Mouse (Mus musculus) heart, embryonic 13.5 days (tissue): ENCODE measurements around the gene AC129217.1. TPM values are rescaled to one million over a fixed set of nuclear protein-coding genes. Genes with fewer than 3 reads are reported as not detected.

Experiments
- ATAC-seq: fragments of 200-750 bp; cut with Nextera tagmentation; 2 replicates; pipeline ENCODE4 v1.8.0; 2017; ENCODE audit warnings: moderate TSS enrichment; ENCODE audit not compliant: insufficient number of reproducible peaks, low FRiP score, low TSS enrichment; ENCODE audit errors: extremely low read depth
- H3K27ac ChIP-seq: fragments of 300-500 bp; sonication (generic); replicated peaks from 2 replicates; pipeline ENCODE4 v1.5.1; 2015; ENCODE audit warnings: moderate library complexity, mild to moderate bottlenecking, inconsistent platforms
- H3K27me3 ChIP-seq: fragments of 300-500 bp; sonication (generic); replicated peaks from 2 replicates; pipeline ENCODE4 v1.6.1; 2015; ENCODE audit warnings: mild to moderate bottlenecking, inconsistent platforms
- H3K36me3 ChIP-seq: fragments of 300-500 bp; sonication (generic); 2 replicates; pipeline ENCODE4 v1.6.1; 2015; ENCODE audit warnings: mild to moderate bottlenecking, inconsistent platforms
- H3K4me1 ChIP-seq: fragments of 300-500 bp; sonication (generic); 2 replicates; pipeline ENCODE4 v1.6.1; 2015; ENCODE audit warnings: inconsistent platforms
- H3K4me2 ChIP-seq: fragments of 300-500 bp; sonication (generic); 2 replicates; pipeline ENCODE4 v1.6.1; 2015; ENCODE audit warnings: inconsistent platforms, mild to moderate bottlenecking, moderate library complexity
- H3K4me3 ChIP-seq: fragments of 300-500 bp; sonication (generic); 2 replicates; pipeline ENCODE4 v1.5.1; 2015; ENCODE audit warnings: moderate library complexity, mild to moderate bottlenecking, inconsistent platforms
- H3K9ac ChIP-seq: fragments of 300-500 bp; sonication (generic); 2 replicates; pipeline ENCODE4 v1.6.1; 2015; ENCODE audit warnings: inconsistent platforms, mild to moderate bottlenecking, moderate library complexity
- H3K9me3 ChIP-seq: fragments of 300-500 bp; sonication (generic); 2 replicates; pipeline ENCODE4 v1.6.1; 2016; ENCODE audit warnings: inconsistent platforms
- WGBS: fragments of 180-500 bp; shearing (Covaris S2); methylation state at CpG from one replicate; pipeline ENCODE4 v1.1.7; 2015; ENCODE audit warnings: mixed read lengths; 5-methylcytosine and 5-hydroxymethylcytosine counted together
- polyA plus RNA-seq: library from polyadenylated mRNA; unstranded; fragments of >200 nt; fragmentation: Nextera tagmentation; extraction: Ambion mirVana; gene quantifications from 2 replicates; pipeline ENCODE4 v1.2.1, GENCODE M21; 2015

AC129217.1 gene
- polyA plus RNA-seq, 1 experiment from 2014 or later = not detected

DNA sequence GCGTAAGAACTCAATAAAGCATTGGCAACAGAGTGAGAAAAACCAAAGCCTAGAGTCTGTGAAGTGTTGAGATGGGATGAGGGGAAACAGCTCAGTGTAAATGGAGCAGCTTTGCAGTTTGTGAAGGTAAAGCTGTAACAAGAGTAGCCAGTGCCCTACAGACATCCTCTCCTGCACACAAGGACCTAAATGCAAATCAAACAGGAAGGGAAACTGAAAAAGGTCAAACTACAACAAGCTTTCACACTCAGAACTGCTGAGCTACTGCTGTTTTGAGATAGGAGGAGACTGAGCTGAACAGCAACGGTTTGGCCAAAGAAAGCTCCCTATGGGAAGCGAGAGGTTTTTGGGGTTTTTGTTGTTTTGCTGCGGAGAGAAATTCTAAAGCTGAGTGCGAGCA lies 22.8 kb upstream of the AC129217.1 start:
- Histone ChIP-seq H3K36me3 (peaks cover 70% of the 10 kb centered on the region), H3K4me2 (no peak overlapping the region), H3K9me3 (no peaks in the 10 kb centered on the region), H3K27ac (no peak overlapping the region), H3K4me1 (peaks cover 9% of the 10 kb centered on the region), H3K9ac (no peak overlapping the region), H3K4me3 (no peak overlapping the region), H3K27me3 (no peaks in the 10 kb centered on the region)
- WGBS = 90% methylated on average over 5 of the region's 5 CpGs
- no peak for ATAC-seq

GRCm38 (mm10) chr19:8815812-8816211 lies 13.8 kb upstream of the AC129217.1 start:
- WGBS = 83% methylated on average over 11 of the region's 11 CpGs
- peaks cover 60% of the 10 kb centered on the region for H3K36me3 ChIP-seq

DNA sequence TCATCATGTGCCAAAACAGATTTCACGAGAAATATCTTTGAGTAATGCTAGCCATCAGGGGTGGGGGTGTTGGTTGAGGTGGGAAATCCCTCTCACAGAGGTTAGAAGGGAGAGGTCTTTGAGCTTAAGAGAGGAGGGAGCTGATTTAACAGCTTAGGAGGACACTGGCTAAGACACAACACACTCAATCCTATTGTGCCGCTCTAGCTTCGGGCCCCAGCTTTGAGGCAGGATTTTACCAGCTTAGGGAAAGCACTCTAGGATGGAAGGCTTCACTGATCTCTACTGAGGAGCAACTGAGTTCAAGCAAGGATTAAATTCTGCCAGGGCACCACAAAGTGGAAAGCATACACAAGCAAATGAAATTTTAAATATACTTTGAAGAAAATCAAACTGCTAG lies 12.6 kb upstream of the AC129217.1 start:
- Histone ChIP-seq H3K36me3 (peaks cover 52% of the 10 kb centered on the region), H3K9ac (peak overlapping the region; percentile 69), H3K4me1 (peaks cover 28% of the 10 kb centered on the region), H3K9me3 (no peaks in the 10 kb centered on the region), H3K27me3 (no peaks in the 10 kb centered on the region), H3K27ac (no peak overlapping the region), H3K4me3 (peak overlapping the region; percentile 99; the same call in 1 of the 2 replicates), H3K4me2 (peak overlapping the region; percentile 88)
- WGBS = 82% methylated on average over 3 of the region's 3 CpGs
- no peak for ATAC-seq

More at GRCm38 (mm10) chr19:8815812-8816211, 13.8 kb upstream of the AC129217.1 start:
- H3K4me3 ChIP-seq = no peak overlapping the region
- H3K9me3 ChIP-seq = no peaks in the 10 kb centered on the region
- peak overlapping the region; percentile 61 for H3K9ac ChIP-seq
- ATAC-seq = no peak
- peaks cover 23% of the 10 kb centered on the region for H3K4me1 ChIP-seq
- no peak overlapping the region for H3K4me2 ChIP-seq
- no peaks in the 10 kb centered on the region for H3K27me3 ChIP-seq
- H3K27ac ChIP-seq = no peak overlapping the region

DNA sequence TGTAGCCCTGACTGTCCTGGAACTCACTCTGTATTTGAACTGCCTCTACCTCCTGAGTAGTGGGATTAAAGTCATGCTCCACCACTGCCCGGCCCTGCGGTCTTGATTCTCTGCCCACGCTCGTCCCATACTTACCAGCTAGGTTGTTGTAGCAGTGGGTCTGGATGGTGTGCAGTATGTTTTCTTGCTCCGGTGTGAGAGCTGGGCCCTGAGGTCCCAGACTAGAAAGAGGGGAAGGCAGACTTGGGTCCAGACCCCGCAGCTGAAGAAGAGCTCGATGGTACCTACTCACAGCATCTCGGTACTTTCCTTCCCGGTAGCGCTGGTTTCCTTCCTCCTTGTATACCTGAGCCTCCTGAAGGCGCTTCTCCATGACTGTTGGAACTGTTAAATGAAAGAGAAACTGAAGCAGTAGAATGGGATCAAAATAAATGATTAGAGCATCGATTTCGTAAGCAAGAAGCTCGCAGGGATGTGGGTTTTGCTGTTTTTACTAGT lies 11.2 kb upstream of the AC129217.1 start:
- H3K4me1 ChIP-seq = peaks cover 41% of the 10 kb centered on the region
- no peak for ATAC-seq
- no peaks in the 10 kb centered on the region for H3K9me3 ChIP-seq
- peaks cover 47% of the 10 kb centered on the region for H3K36me3 ChIP-seq
- 19% methylated on average over 14 of the region's 14 CpGs for WGBS
- H3K27ac ChIP-seq = peak overlapping the region; percentile 99
- no peaks in the 10 kb centered on the region for H3K27me3 ChIP-seq
- H3K4me3 ChIP-seq = peak overlapping the region; percentile 99
- peak overlapping the region; percentile 89 for H3K9ac ChIP-seq
- peak overlapping the region; percentile 88 for H3K4me2 ChIP-seq

- H3K4me3 ChIP-seq = peak within 1 kb of the TSS; percentile 99
- peak within 1 kb of the TSS; percentile 99 for H3K27ac ChIP-seq
- H3K4me2 ChIP-seq = peak within 1 kb of the TSS; percentile 88
- H3K9me3 ChIP-seq = no peaks in the 10 kb centered on the region
- ATAC-seq = peak; percentile 75
- peaks cover 47% of the 10 kb centered on the region for H3K36me3 ChIP-seq
- under 1% methylated on average over 33 of the region's 33 CpGs for WGBS
- H3K9ac ChIP-seq = peak within 1 kb of the TSS; percentile 99
- no peaks in the 10 kb centered on the region for H3K27me3 ChIP-seq
- peaks cover 42% of the 10 kb centered on the region for H3K4me1 ChIP-seq
Measured at GRCm38 (mm10) chr19:8818801-8819595, 10.6 kb upstream of the AC129217.1 start, which contains the start of gene Ttc9c. TSS of gene Ttc9c (minus strand) at chr19:8819333.

DNA sequence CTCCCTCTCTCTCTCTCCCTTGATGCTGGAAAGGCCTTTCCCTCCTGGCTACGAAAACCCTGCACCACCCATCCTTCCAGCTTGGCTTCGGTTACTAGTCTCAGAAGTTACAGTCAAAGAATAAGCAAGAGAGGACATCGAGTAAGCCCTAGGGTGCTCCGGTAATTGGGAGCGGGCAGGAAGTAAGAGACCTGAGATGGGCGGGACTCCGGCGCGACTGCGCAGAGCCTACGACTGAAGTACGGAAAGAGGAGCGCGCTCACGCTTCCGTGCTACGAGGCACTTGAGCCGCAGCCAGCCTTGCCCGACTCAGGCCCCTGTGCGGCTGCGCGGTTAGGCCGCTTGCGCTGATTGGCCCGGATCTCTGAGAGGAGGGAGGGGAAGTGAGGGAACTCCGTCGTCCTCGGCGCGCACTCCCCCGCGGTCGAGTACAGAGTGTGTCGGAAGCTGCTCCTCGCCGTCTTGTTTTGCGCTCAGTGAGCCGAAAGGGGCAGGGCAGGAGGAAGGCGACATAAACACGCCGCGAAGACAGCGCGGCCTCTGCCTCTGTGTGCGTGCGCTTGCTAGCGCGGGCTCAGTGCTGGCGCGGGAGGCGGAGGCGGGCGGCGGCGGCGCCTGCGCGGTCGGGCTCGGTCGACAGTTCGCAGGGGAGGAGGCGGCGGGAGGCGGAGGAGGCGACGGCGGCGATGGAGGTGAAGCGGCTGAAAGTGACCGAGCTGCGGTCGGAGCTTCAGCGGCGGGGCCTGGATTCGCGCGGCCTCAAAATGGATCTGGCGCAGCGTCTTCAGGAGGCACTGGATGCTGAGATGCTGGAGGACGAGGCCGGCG lies 9.8 kb upstream of the AC129217.1 start, which contains the start of gene Hnrnpul2:
TSS of gene Hnrnpul2 (plus strand) at position 415 of the 828 bp plus-strand sequence.
- under 1% methylated on average over 81 of the region's 83 CpGs for WGBS
- no peaks in the 10 kb centered on the region for H3K27me3 ChIP-seq
- H3K4me1 ChIP-seq = peaks cover 42% of the 10 kb centered on the region
- H3K27ac ChIP-seq = peak within 1 kb of the TSS; percentile 99
- H3K4me3 ChIP-seq = peak within 1 kb of the TSS; percentile 99
- ATAC-seq = peak; percentile 91
- H3K4me2 ChIP-seq = peak within 1 kb of the TSS; percentile 88
- peak within 1 kb of the TSS; percentile 99 for H3K9ac ChIP-seq
- H3K36me3 ChIP-seq = peaks cover 48% of the 10 kb centered on the region
- no peaks in the 10 kb centered on the region for H3K9me3 ChIP-seq

DNA sequence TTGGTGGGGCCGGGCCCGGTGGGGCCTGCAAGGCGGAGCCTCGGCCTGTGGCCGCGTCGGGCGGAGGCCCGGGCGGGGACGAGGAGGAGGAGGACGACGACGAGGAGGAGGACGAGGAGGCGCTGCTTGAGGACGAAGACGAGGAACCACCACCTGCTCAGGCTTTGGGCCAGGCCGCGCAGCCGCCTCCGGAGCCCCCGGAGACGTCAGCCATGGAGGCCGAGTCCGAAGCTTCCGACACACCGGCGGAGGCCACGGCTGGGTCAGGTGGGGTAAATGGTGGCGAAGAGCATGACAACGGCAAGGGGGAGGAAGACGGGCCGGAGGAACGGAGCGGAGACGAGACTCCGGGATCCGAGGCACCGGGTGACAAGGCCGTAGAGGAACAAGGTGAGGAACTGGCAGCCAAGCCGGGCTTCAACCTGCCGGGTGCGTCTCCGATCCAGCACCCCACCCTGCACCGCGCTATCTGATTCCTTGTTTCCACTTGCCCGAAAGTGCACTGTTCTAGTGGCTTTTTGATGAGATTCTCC lies 9.1 kb upstream of the AC129217.1 start:
- H3K4me2 ChIP-seq = peak overlapping the region; percentile 88
- no peaks in the 10 kb centered on the region for H3K27me3 ChIP-seq
- peak overlapping the region; percentile 99 for H3K9ac ChIP-seq
- H3K27ac ChIP-seq = peak overlapping the region; percentile 99
- peaks cover 42% of the 10 kb centered on the region for H3K4me1 ChIP-seq
- peak overlapping the region; percentile 99 for H3K4me3 ChIP-seq
- peaks cover 48% of the 10 kb centered on the region for H3K36me3 ChIP-seq
- WGBS = under 1% methylated on average over 48 of the region's 48 CpGs
- peak; percentile 40 for ATAC-seq
- no peaks in the 10 kb centered on the region for H3K9me3 ChIP-seq

- Histone ChIP-seq H3K4me3 (peak overlapping the region; percentile 99), H3K27ac (peak overlapping the region; percentile 99), H3K9me3 (no peaks in the 10 kb centered on the region), H3K36me3 (peaks cover 49% of the 10 kb centered on the region), H3K4me2 (peak overlapping the region; percentile 88), H3K9ac (peak overlapping the region; percentile 99), H3K27me3 (no peaks in the 10 kb centered on the region), H3K4me1 (peaks cover 39% of the 10 kb centered on the region)
- WGBS = 0% methylated on average over 7 of the region's 7 CpGs
- no peak for ATAC-seq
Measured at GRCm38 (mm10) chr19:8821146-8821545, 8.4 kb upstream of the AC129217.1 start.

DNA sequence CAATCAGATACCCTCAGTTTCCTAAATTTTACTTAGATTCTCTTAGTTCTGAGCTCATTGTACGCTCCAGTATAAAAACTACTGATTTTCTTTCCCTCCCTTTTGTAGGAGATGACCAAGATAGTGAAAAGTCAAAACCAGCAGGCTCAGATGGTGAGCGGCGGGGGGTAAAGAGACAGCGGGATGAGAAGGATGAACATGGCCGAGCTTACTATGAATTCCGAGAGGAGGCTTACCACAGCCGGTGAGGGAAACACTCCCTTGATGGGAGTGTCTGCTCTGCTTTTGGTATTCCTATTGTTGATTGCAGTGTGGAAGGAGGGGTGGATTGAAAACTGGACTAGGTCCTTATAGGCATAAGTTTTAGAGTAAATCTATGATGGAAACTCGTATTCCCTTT lies 6.9 kb upstream of the AC129217.1 start:
- H3K9ac ChIP-seq = peak overlapping the region; percentile 99
- WGBS = 67% methylated on average over 8 of the region's 8 CpGs

GRCm38 (mm10) chr19:8830664-8831063 lies 1.1 kb downstream of the AC129217.1 start:
- Histone ChIP-seq H3K27me3 (no peaks in the 10 kb centered on the region), H3K4me1 (no peaks in the 10 kb centered on the region), H3K9ac (peak overlapping the region; percentile 14; the same call in 1 of the 2 replicates), H3K9me3 (no peaks in the 10 kb centered on the region), H3K36me3 (peaks cover 100% of the 10 kb centered on the region), H3K4me2 (no peak overlapping the region), H3K4me3 (no peak overlapping the region), H3K27ac (no peak overlapping the region)
- WGBS = 88% methylated on average over 8 of the region's 8 CpGs
- no peak for ATAC-seq

More for the DNA sequence above, 6.9 kb upstream of the AC129217.1 start:
- Histone ChIP-seq H3K4me1 (peaks cover 25% of the 10 kb centered on the region), H3K36me3 (peaks cover 55% of the 10 kb centered on the region), H3K27me3 (no peaks in the 10 kb centered on the region), H3K27ac (no peak overlapping the region), H3K4me2 (peak overlapping the region; percentile 88), H3K9me3 (no peaks in the 10 kb centered on the region), H3K4me3 (peak overlapping the region; percentile 99)
- no peak for ATAC-seq

DNA sequence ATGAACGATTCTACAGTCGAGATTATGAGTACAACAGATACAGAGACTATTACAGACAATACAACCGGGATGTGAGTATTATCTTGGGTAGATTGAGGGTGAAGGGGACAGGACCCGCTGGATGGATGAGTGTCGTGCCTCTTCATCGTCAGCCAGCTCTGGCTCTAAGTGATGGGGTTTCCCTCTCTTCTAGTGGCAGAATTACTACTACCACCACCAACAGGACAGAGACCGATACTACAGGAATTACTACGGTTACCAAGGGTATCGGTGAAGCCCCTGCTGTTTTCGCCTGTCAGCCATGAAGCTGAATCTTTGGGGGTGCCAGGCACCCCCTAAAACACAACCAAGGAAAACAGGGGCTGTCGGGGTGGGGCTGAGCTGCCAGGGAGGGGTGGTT lies 1.7 kb downstream of the AC129217.1 start:
- ATAC-seq = no peak
- Histone ChIP-seq H3K9me3 (no peaks in the 10 kb centered on the region), H3K36me3 (peaks cover 99% of the 10 kb centered on the region), H3K4me2 (no peak overlapping the region), H3K4me3 (no peak overlapping the region), H3K27me3 (no peaks in the 10 kb centered on the region), H3K9ac (no peak overlapping the region), H3K27ac (no peak overlapping the region), H3K4me1 (no peaks in the 10 kb centered on the region)
- WGBS = 72% methylated on average over 11 of the region's 11 CpGs
